Mouse (Mus musculus) midbrain, embryonic 12.5 days (tissue): ENCODE measurements at regions not wholly inside any gene's neighbourhood (a gene's known extent, or its start where the extent isn't known, plus 50 kb on each side); places are given as distances from the start of the nearest gene placed in this dataset.
"Not testable (repeated sequence)": the region's sequence is repeated elsewhere in the genome, so short reads cannot be mapped to it uniquely, and the experiment has no call there.

Source experiments
- ATAC-seq: fragments of 200-750 bp; cut with Nextera tagmentation; 2 replicates; pipeline ENCODE4 v1.8.0; 2017; ENCODE audit warnings: low read depth, moderate TSS enrichment, moderate library complexity; ENCODE audit not compliant: low FRiP score
- H3K27ac ChIP-seq: fragments of 300-500 bp; sonication (generic); replicated peaks from 2 replicates; pipeline ENCODE4 v1.5.1; 2016; ENCODE audit warnings: mild to moderate bottlenecking
- H3K27me3 ChIP-seq: fragments of 300-500 bp; sonication (generic); 2 replicates; pipeline ENCODE4 v1.6.1; 2016; ENCODE audit warnings: mild to moderate bottlenecking
- H3K36me3 ChIP-seq: fragments of 300-500 bp; sonication (generic); 2 replicates; pipeline ENCODE4 v1.6.1; 2016
- H3K4me1 ChIP-seq: fragments of 300-500 bp; sonication (generic); 2 replicates; pipeline ENCODE4 v1.6.1; 2016
- H3K4me2 ChIP-seq: fragments of 300-500 bp; sonication (generic); replicated peaks from 2 replicates; pipeline ENCODE4 v1.6.1; 2016; ENCODE audit warnings: mild to moderate bottlenecking, moderate library complexity
- H3K4me3 ChIP-seq: fragments of 300-500 bp; sonication (generic); 2 replicates; pipeline ENCODE4 v1.5.1; 2016; ENCODE audit warnings: mild to moderate bottlenecking
- H3K9ac ChIP-seq: fragments of 300-500 bp; sonication (generic); replicated peaks from 2 replicates; pipeline ENCODE4 v1.6.1; 2016; ENCODE audit warnings: mild to moderate bottlenecking, moderate library complexity
- H3K9me3 ChIP-seq: fragments of 300-500 bp; sonication (generic); 2 replicates; pipeline ENCODE4 v1.6.1; 2016; ENCODE audit warnings: mild to moderate bottlenecking
- WGBS: fragments of 180-500 bp; shearing (Covaris S2); methylation state at CpG from one replicate; pipeline ENCODE4 v1.1.7; 2016; 5-methylcytosine and 5-hydroxymethylcytosine counted together

- ATAC-seq, result no peak
- Histone ChIP-seq H3K36me3 (no peaks in the 10 kb centered on the region), H3K9ac (no peak overlapping the region), H3K4me1 (no peaks in the 10 kb centered on the region), H3K4me3 (no peak overlapping the region), H3K27ac (no peak overlapping the region), H3K4me2 (no peak overlapping the region), H3K9me3 (no peaks in the 10 kb centered on the region), H3K27me3 (no peaks in the 10 kb centered on the region)
Observed at GRCm38 (mm10) chr14:14520195-14520594, 119.1 kb downstream of the Olfr721-ps1 start.

- not testable (repeated sequence) for H3K4me2 ChIP-seq, ATAC-seq, H3K27me3 ChIP-seq, H3K4me1 ChIP-seq, H3K4me3 ChIP-seq, H3K9ac ChIP-seq, H3K27ac ChIP-seq, H3K36me3 ChIP-seq, H3K9me3 ChIP-seq
- 72% methylated on average over 6 of the region's 6 CpGs for WGBS
Observed at GRCm38 (mm10) chr14:14521331-14521730, 120.2 kb downstream of the Olfr721-ps1 start.

GRCm38 (mm10) chr14:14525225-14525624 lies 124.1 kb downstream of the Olfr721-ps1 start:
- Histone ChIP-seq H3K4me1 (no peaks in the 10 kb centered on the region), H3K9me3 (no peaks in the 10 kb centered on the region), H3K27me3 (no peaks in the 10 kb centered on the region), H3K9ac (no peak overlapping the region), H3K4me2 (no peak overlapping the region), H3K27ac (no peak overlapping the region), H3K4me3 (no peak overlapping the region), H3K36me3 (no peaks in the 10 kb centered on the region)
- WGBS, result 89% methylated on average over 4 of the region's 4 CpGs
- ATAC-seq, result no peak

- H3K4me3 ChIP-seq, result no peak overlapping the region
- H3K4me1 ChIP-seq, result no peaks in the 10 kb centered on the region
- H3K4me2 ChIP-seq, result no peak overlapping the region
- ATAC-seq, result no peak
- H3K27ac ChIP-seq, result no peak overlapping the region
- WGBS, result 73% methylated on average over 1 of the region's 1 CpGs
- H3K9ac ChIP-seq, result no peak overlapping the region
- no peaks in the 10 kb centered on the region for H3K9me3 ChIP-seq
- H3K27me3 ChIP-seq, result no peaks in the 10 kb centered on the region
- no peaks in the 10 kb centered on the region for H3K36me3 ChIP-seq
Observed at GRCm38 (mm10) chr14:14528437-14528836, 127.3 kb downstream of the Olfr721-ps1 start.

GRCm38 (mm10) chr14:14541206-14541605 lies 140.1 kb downstream of the Olfr721-ps1 start:
- H3K4me1 ChIP-seq, result no peaks in the 10 kb centered on the region
- no peaks in the 10 kb centered on the region for H3K9me3 ChIP-seq
- H3K4me3 ChIP-seq, result no peak overlapping the region
- no peak overlapping the region for H3K27ac ChIP-seq
- no peak overlapping the region for H3K9ac ChIP-seq
- H3K27me3 ChIP-seq, result no peaks in the 10 kb centered on the region
- H3K36me3 ChIP-seq, result no peaks in the 10 kb centered on the region
- ATAC-seq, result no peak
- H3K4me2 ChIP-seq, result no peak overlapping the region

- 75% methylated on average over 3 of the region's 3 CpGs for WGBS
- ATAC-seq, result no peak
- no peak overlapping the region for H3K9ac ChIP-seq
- H3K4me1 ChIP-seq, result no peaks in the 10 kb centered on the region
- no peaks in the 10 kb centered on the region for H3K36me3 ChIP-seq
- no peaks in the 10 kb centered on the region for H3K9me3 ChIP-seq
- H3K27ac ChIP-seq, result no peak overlapping the region
- H3K4me2 ChIP-seq, result no peak overlapping the region
- no peak overlapping the region for H3K4me3 ChIP-seq
- no peaks in the 10 kb centered on the region for H3K27me3 ChIP-seq
Observed at GRCm38 (mm10) chr14:14541705-14542104, 140.6 kb downstream of the Olfr721-ps1 start.

GRCm38 (mm10) chr14:14544236-14544635 lies 143.1 kb downstream of the Olfr721-ps1 start:
- H3K4me3 ChIP-seq, result no peak overlapping the region
- H3K27me3 ChIP-seq, result no peaks in the 10 kb centered on the region
- WGBS, result 80% methylated on average over 7 of the region's 7 CpGs
- H3K4me1 ChIP-seq, result no peaks in the 10 kb centered on the region
- no peak overlapping the region for H3K4me2 ChIP-seq
- ATAC-seq, result no peak
- no peak overlapping the region for H3K27ac ChIP-seq
- no peaks in the 10 kb centered on the region for H3K9me3 ChIP-seq
- no peak overlapping the region for H3K9ac ChIP-seq
- H3K36me3 ChIP-seq, result no peaks in the 10 kb centered on the region

GRCm38 (mm10) chr14:14552201-14552600 lies 149.9 kb upstream of the Slc4a7 start:
- Histone ChIP-seq H3K9me3 (no peaks in the 10 kb centered on the region), H3K27me3 (no peaks in the 10 kb centered on the region), H3K4me2 (no peak overlapping the region), H3K4me3 (no peak overlapping the region), H3K36me3 (no peaks in the 10 kb centered on the region), H3K9ac (no peak overlapping the region), H3K4me1 (no peaks in the 10 kb centered on the region), H3K27ac (no peak overlapping the region)
- 75% methylated on average over 2 of the region's 2 CpGs for WGBS
- ATAC-seq, result no peak

GRCm38 (mm10) chr14:14574851-14575250 lies 127.2 kb upstream of the Slc4a7 start:
- Histone ChIP-seq H3K27ac (no peak overlapping the region), H3K4me1 (no peaks in the 10 kb centered on the region), H3K4me2 (no peak overlapping the region), H3K36me3 (no peaks in the 10 kb centered on the region), H3K9me3 (0 out of 2 replicates have a peak, but pooled peaks cover 3% of the 10 kb centered on the region), H3K27me3 (no peaks in the 10 kb centered on the region), H3K9ac (no peak overlapping the region), H3K4me3 (no peak overlapping the region)
- 61% methylated on average over 4 of the region's 4 CpGs for WGBS
- ATAC-seq, result no peak

GRCm38 (mm10) chr14:14591939-14592338 lies 110.1 kb upstream of the Slc4a7 start:
- Histone ChIP-seq H3K4me3 (no peak overlapping the region), H3K4me2 (no peak overlapping the region), H3K27me3 (no peaks in the 10 kb centered on the region), H3K36me3 (no peaks in the 10 kb centered on the region), H3K4me1 (no peaks in the 10 kb centered on the region), H3K9ac (no peak overlapping the region), H3K27ac (no peak overlapping the region), H3K9me3 (no peaks in the 10 kb centered on the region)
- no peak for ATAC-seq
- 89% methylated on average over 2 of the region's 2 CpGs for WGBS

GRCm38 (mm10) chr14:14594753-14595152 lies 107.3 kb upstream of the Slc4a7 start:
- no peak for ATAC-seq
- no peaks in the 10 kb centered on the region for H3K9me3 ChIP-seq
- H3K36me3 ChIP-seq, result no peaks in the 10 kb centered on the region
- H3K4me1 ChIP-seq, result no peaks in the 10 kb centered on the region
- H3K9ac ChIP-seq, result no peak overlapping the region
- H3K4me2 ChIP-seq, result no peak overlapping the region
- H3K4me3 ChIP-seq, result no peak overlapping the region
- 85% methylated on average over 6 of the region's 6 CpGs for WGBS
- no peaks in the 10 kb centered on the region for H3K27me3 ChIP-seq
- H3K27ac ChIP-seq, result no peak overlapping the region

- Histone ChIP-seq H3K4me2 (no peak overlapping the region), H3K27me3 (no peaks in the 10 kb centered on the region), H3K36me3 (no peaks in the 10 kb centered on the region), H3K4me3 (no peak overlapping the region), H3K4me1 (no peaks in the 10 kb centered on the region), H3K27ac (no peak overlapping the region), H3K9me3 (no peaks in the 10 kb centered on the region), H3K9ac (no peak overlapping the region)
- 90% methylated on average over 3 of the region's 3 CpGs for WGBS
- ATAC-seq, result no peak
Observed at GRCm38 (mm10) chr14:14596057-14596809, 105.8 kb upstream of the Slc4a7 start.

GRCm38 (mm10) chr14:14599586-14599985 lies 102.5 kb upstream of the Slc4a7 start:
- H3K4me1 ChIP-seq, result no peaks in the 10 kb centered on the region
- no peak for ATAC-seq

More at GRCm38 (mm10) chr14:14599586-14599985, 102.5 kb upstream of the Slc4a7 start:
- Histone ChIP-seq H3K9ac (no peak overlapping the region), H3K4me2 (no peak overlapping the region), H3K9me3 (no peaks in the 10 kb centered on the region), H3K27me3 (no peaks in the 10 kb centered on the region), H3K27ac (no peak overlapping the region), H3K4me3 (no peak overlapping the region), H3K36me3 (no peaks in the 10 kb centered on the region)
- 69% methylated on average over 2 of the region's 2 CpGs for WGBS
